Mouse (Mus musculus): ENCODE data around the gene Vmn2r35. TPM values are rescaled to one million over a fixed set of nuclear protein-coding genes. Genes with fewer than 3 reads are reported as not detected.
"Not testable (repeated sequence)": the region's sequence is repeated elsewhere in the genome, so short reads cannot be mapped to it uniquely, and the experiment has no call there.

Gene Vmn2r35
- not detected in 2 replicates for polyA plus RNA-seq (2016; fragmentation: Nextera tagmentation; extraction: Ambion mirVana)

DNA sequence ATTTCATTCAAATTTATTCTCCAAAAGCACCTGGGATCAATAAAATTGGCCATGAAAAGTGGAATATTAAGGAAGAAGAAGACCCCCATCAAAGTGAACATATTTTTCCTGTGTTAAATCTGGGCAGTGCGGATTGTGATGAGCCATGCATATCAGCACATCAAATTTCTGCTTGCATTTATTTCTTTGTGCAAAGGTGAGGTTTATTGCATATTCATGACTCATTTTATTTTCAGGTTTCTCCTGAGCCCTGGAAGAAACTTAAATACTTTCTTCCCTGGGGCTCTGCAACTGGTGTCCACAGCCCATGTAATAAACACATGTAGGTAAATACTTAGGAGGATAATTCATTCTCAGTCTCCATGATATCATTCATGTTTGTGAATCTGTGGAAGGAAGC is at the start of gene Vmn2r35:
TSS of gene Vmn2r35 (minus strand) at position 101 of the 400 bp plus-strand sequence.
- H3K4me2 ChIP-seq (replicated peaks); H3K4me1 ChIP-seq; H3K9me3 ChIP-seq; ATAC-seq (ENCODE audit: low FRiP score, low read depth); H3K4me3 ChIP-seq; H3K36me3 ChIP-seq; H3K9ac ChIP-seq; H3K27me3 ChIP-seq (replicated peaks); H3K27ac ChIP-seq: not testable (repeated sequence)
- WGBS, result no CpG with 5 or more reads among the region's 1 CpGs

DNA sequence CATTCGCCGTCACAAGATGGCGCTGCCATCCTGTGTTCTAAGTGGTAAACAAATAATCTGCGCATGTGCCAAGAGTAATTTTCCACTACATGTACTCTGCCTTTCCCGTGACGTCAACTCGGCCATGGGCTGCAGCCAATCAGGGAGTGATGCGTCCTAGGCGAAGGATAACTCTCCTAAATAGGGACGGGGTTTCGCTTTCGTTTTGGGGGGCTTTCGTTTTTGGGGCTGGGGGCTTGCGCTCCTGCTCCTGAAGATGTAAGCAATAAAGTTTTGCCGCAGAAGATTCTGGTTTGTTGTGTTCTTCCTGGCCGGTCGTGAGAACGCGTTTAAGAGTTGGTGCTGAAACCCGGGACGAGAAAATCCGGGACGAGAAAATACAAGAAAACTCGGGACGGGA is 25.5 kb downstream of the Vmn2r35 start:
- H3K4me3 ChIP-seq, H3K9me3 ChIP-seq: not testable (repeated sequence)
- 96% methylated on average over 9 of the region's 25 CpGs for WGBS

More for the DNA sequence above, 25.5 kb downstream of the Vmn2r35 start:
- H3K36me3 ChIP-seq; H3K4me1 ChIP-seq; H3K4me2 ChIP-seq (replicated peaks); H3K27ac ChIP-seq; H3K27me3 ChIP-seq (replicated peaks); ATAC-seq (ENCODE audit: low FRiP score, low read depth); H3K9ac ChIP-seq: not testable (repeated sequence)

Other genes with a start within 250 kb of the Vmn2r35 start
- gene Vmn2r34, start 130.4 kb downstream of the Vmn2r35 start, polyA plus RNA-seq (2016; fragmentation: Nextera tagmentation; extraction: Ambion mirVana), result not detected in 2 replicates
- gene Vmn2r36, start 82.6 kb upstream of the Vmn2r35 start, polyA plus RNA-seq (2016; fragmentation: Nextera tagmentation; extraction: Ambion mirVana), result not detected in 2 replicates

Data from neural tube, embryonic 12.5 days (tissue).